Mouse (Mus musculus) brain, embryonic 14.5 days (tissue): ENCODE measurements around the gene Cabp1. TPM values are rescaled to one million over a fixed set of nuclear protein-coding genes. Genes with fewer than 3 reads are reported as not detected.
"Not testable (repeated sequence)": the region's sequence is repeated elsewhere in the genome, so short reads cannot be mapped to it uniquely, and the experiment has no call there.

Experiments
- DNase-seq: peaks from one replicate; pipeline ENCODE4 v3.0.0-alpha.2; 2011; ENCODE audit warnings: low read depth
- CTCF ChIP-seq: fragments of 200-500 bp; IDR thresholded peaks from 2 replicates; pipeline ENCODE4 v1.5.1; 2012; ENCODE audit warnings: inconsistent platforms, mild to moderate bottlenecking, moderate library complexity, borderline replicate concordance; ENCODE audit not compliant: insufficient read depth, insufficient read length; ENCODE audit errors: extremely low read depth
- POLR2A ChIP-seq: fragments of 200-500 bp; IDR thresholded peaks from 2 replicates; pipeline ENCODE4 v1.6.1; 2012; ENCODE audit warnings: mild to moderate bottlenecking, inconsistent platforms, borderline replicate concordance; ENCODE audit not compliant: poor library complexity, insufficient read depth, insufficient read length, severe bottlenecking; ENCODE audit errors: extremely low read depth
- polyA plus RNA-seq: library from polyadenylated mRNA; depleted of rRNA; stranded (reverse); fragments of >200 nt; gene quantifications from 2 replicates; pipeline ENCODE4 v1.2.3, GENCODE M21; 2012

Gene Cabp1
- polyA plus RNA-seq, 1 experiment = 28.6 TPM

DNA sequence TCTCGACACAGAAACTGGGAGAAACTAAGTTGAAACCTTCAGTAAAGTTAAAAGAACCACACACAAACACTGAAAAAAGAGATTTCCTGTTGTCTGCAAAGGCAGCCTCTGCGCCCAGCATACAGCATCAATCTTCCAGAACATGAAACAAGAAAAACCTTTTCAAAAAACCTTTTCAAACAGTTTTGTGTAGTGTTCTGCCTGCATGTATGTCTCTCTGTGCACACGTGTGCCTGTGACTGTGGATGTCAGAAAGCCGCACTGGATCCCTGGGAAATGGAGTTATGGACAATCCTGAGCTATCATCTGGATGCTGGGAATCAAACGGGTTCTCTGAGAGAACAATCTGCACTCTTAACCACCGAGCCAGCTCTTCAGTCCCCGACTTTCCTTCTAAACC lies 37.8 kb downstream of the Cabp1 start:
- DNase-seq = no peak
- TF ChIP-seq POLR2A (no peak), CTCF (no peak)

DNA sequence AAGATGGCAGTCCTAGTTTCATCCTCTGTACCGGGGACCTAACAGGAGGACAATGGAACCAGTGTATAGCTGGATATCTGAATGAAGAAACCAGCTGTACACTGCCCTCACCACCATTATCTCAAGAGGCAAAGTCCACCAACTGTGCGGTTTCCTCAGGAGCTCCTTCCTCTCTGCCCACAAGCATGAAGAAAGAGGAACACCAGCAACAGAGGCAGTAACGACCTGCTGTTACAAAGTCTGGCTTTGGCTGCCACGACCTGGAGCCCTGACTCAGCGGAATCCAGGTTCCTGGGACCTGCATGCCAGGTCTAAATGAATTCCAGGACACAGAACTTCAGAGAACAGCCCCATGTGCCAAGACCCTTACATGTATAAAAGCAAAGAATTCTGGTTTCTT lies 38.4 kb downstream of the Cabp1 start:
- DNase-seq = no peak
- TF ChIP-seq CTCF = no peak
- no peak for TF ChIP-seq POLR2A

DNA sequence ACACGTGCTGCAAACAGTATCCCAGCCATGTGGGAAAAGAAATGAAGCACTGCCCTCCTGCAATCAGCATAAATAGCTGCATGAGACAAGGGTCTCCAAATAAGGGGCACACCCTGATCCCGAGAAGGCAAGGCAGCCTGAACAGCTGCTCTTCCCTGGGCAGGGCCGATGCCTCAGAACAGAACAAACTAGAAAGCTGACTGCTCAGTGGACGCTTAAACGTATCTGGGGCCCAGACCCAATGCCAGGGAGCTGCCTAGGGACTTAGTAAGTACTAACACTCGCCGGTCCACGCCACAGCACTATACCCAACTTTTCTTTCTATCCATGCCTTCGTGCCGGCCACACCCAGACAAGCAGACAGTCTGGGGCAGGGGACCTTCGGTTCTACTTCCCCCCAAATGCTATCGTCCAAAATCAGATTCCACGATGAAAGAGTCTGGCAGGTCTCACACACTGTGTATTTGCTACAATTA lies 39.0 kb downstream of the Cabp1 start:
- DNase-seq = no peak
- TF ChIP-seq POLR2A (no peak), CTCF (no peak)

DNA sequence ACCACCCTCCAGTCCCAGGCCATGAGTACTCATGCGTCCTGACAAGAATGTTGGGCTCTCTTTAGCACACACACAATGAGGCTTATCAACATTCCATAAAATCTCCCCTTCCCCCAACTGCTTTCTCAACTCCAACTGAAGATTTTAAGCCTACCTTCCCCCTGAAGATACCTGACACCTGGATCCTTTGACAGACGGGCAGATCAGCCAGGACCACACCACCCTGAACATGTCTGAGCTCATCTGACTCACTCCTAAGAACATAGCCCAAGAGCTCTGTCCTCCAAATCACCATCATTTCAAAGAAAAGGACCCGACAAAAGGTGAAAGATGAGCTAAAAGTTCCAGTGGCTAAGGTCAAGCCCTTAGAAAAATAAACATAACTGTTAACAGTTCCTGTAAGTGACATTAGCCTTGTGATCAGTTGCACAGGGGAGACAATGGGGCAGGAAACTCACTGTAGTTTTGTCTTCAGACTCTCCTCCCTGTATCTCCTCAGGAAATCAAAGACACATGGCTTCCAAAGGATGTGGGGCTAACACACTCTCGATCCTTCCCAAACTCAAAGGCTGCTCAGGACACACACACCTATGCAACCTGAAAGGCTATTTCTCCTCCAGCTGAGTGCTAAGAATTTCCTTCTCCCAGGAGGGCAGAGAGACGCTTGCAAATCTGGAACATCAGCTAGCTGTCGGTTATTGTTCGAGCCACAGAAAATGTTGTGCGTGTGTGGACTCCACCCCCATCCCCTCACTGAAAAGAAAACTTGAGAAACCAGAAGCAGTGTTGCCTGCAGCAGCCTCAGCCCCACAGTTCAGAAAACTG lies 41.8 kb downstream of the Cabp1 start:
- no peak for TF ChIP-seq POLR2A
- TF ChIP-seq CTCF = no peak
- no peak for DNase-seq

DNA sequence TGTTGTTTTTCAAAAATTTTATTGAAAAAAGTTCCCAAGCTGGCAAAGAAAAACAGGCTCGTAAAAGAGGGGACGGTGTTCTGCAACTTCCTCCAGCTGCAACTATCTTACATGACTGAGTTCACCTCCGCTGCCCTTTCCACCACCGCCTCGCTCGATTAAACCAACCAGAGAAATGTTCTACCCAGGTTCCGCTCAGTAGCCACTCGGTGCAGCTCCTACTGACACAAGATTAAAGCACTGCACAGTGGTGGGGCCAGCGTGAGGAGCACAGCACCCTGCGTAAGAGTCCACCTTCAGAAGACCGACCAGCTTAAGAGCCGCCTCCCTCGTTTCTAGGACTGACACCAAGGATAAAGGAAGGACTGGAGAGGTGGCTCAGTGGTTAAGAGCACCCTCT lies 42.7 kb downstream of the Cabp1 start:
- TF ChIP-seq CTCF (no peak), POLR2A (no peak)

DNA sequence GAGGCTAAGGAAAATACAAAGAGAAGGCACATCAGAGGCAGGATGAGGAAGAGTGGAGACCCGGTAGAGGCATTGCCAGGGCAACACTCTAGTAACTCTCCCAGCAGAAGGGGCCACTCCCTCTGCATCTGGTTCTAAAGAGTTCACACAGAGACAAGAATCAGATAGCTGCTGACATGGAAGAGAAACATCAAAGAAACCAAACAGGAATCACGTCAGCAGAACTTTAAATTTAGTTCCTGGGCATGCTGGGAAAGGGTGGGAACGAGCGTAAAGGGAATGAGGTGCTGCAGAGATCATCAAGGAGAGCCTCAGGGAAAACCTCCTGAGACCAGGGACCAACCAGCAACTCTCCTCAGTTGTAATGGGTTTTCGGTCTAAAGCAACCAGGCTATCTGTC lies 43.2 kb downstream of the Cabp1 start:
- TF ChIP-seq POLR2A (no peak), CTCF (no peak)

More for the DNA sequence above, 42.7 kb downstream of the Cabp1 start:
- DNase-seq = no peak

DNA sequence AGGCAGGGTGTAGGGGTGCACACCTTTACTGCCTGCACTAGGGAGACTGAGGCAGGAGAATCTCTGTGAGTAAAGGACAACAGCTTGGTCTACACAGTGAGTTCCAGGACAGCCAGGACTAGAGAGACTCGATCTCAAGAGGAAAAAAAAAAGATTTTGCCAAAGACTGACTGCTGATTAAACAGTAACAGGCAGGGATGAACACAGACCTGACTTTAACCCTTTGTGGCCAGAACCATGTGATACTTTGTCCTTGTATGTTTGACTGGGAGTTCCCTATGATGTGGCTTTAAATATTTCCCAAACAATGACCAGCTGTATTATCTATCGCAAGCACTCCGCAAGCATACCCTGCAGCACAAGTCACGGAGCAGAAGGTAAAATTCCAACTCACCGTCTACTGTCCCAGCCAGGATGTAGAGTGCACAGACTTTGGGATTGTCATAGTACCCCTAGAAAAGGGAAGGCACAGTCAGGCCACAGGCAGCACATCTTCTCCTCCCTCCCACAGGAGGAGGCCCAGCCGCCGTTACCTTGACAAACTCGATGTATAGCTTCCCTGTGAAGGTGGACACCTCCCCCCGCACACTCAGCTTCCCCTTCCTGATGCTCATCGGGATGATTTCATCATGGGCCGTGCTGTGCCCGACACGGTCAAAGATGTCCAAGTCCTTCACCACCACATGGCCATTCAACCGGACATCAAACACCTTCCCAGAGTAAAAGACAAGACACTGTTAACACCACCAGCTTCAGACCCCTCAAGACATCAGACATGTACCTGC lies 44.3 kb downstream of the Cabp1 start:
- TF ChIP-seq POLR2A = no peak
- TF ChIP-seq CTCF = no peak
- DNase-seq = no peak

More for the DNA sequence above, 43.2 kb downstream of the Cabp1 start:
- no peak for DNase-seq

DNA sequence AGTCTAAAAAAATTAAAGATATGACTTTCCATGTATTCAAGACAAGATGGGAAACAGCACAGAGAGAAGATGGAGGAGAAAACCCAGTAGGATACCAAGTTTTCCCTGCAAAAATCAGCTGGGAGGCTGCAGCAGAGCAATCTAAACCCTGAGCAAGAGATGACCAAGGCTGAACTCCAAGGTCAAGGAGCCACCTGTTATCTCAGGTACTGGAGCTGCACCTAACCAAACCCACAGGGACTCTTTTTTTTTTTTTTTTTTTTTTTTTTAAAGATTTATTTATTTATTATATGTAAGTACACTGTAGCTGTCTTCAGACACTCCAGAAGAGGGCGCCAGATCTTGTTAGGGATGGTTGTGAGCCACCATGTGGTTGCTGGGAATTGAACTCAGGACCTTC lies 45.3 kb downstream of the Cabp1 start:
- not testable (repeated sequence) for DNase-seq

DNA sequence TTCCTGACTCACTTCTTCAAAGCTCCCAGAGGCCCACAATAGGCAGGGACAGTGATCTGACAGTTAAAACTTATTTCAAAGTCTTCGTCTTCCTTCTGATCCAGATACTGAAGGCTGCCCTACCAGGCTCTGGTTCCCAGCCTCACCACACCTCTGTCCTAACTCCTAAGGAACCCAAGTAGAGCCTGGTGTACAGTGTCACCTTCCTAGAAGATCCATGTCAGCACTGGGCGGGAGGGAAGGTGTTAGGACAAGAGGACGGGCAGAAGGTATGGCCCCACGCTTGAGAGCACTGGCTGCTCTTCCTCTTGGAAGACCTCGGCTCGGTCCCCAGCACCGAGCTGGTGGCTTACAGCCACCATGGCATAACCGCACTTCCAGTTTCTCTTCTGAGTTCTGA lies 45.8 kb downstream of the Cabp1 start:
- TF ChIP-seq CTCF (no peak), POLR2A (no peak)
- no peak for DNase-seq

DNA sequence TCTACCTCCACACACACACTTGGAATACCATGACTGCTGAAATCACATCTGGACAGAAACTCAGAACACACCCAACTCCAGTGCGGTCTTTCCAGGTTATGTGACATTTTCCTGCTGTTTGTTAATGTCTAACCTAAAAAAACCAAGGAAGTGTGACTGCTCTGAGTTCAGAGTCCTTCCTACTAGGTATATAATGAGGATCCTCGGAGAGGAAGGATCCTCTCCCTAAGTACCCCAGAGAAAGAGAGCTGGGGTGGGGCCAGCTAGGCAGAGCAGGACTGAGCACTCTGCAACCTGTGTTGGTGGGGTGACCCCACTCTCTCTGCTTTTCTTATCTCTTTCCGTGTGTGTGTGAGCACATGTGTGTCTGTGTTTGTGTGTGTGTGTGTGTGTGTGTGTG lies 46.8 kb downstream of the Cabp1 start:
- TF ChIP-seq POLR2A (no peak), CTCF (no peak)
- no peak for DNase-seq

DNA sequence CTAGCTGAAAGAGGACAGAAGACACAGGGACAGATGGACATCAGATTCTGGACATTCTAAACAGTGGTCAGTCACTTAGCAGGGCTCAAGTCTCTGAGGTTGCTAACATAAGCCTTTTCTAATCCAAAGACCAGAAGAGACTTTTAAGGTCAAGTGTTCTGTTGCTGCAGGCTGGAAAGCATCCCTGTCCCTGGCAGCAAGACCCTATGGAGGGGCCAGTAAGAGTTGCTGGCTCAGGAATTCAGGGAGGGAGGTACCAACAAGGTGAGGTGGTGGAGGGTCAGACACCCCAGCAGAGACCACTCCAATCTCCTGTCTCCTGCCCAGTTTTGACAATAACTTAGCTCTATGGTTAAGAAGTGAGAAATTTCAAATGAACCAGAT lies 47.4 kb downstream of the Cabp1 start:
- TF ChIP-seq CTCF = no peak
- TF ChIP-seq POLR2A = no peak
- DNase-seq = no peak

DNA sequence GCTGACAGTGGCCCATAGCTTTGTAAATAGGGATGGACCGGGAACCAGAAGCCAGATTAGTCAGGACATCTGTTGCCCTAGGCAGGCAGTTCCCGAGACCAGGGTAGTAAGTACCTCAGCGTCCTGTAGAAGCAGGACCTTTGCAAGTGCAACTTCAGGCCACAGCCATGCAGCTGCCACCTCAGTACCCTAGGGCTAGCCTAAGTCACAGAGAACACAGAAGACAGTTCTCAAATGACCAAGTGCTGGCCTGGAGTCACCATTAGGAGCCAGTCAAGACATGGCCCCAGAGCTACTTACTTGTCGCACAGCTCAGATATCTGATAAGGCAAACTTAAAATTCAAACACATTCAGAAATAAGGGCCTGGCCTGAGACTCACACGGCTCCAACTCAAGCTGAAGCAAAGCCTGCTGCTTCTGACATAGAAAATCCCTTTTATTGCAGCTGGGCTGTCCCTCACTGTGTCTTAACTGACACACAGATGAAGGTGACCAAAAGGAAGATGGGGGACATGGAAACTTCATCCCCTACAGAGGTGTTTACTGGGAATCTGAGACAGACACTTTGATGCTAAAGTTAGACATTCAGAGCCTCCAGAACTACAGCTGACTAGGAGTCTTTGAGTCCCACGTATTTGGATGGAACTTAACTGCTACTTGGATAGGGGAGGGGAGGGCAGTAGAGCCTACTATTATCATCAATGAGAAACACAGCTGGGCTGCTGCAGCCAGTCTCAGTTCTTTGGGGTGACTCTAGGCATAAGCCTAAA lies 48.0 kb downstream of the Cabp1 start:
- TF ChIP-seq POLR2A = no peak
- no peak for TF ChIP-seq CTCF
- no peak for DNase-seq
